Mouse (Mus musculus): ENCODE measurements around the gene Zcchc13.
A peak's percentile ranks its signal among the peaks of the same experiment; 100 is the strongest.

Zcchc13 gene

DNA sequence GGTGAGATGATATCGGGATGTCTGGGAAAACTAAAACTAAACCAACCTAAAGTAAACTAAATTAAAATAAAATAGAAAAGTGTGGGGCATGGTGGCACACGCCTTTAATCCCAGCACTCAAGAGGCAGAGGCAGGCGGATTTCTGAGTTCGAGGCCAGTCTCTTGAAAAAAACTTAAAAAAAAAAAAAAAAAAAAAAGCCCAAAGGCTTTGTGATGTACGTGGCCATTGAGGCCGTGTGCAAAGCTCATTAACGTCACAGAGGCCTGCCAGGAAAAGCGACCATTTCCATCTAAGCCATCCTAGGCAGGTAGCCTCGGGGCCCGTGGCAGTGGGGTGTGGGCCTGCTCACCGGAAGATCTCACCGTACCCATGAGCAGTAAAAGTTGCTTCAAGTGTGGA lies at the start of gene Zcchc13:
Gene Zcchc13 (plus strand): TSS at position 284 of the 400 bp plus-strand sequence.
- no peak for DNase-seq (ENCODE audit: low read depth, low spot score)

DNA sequence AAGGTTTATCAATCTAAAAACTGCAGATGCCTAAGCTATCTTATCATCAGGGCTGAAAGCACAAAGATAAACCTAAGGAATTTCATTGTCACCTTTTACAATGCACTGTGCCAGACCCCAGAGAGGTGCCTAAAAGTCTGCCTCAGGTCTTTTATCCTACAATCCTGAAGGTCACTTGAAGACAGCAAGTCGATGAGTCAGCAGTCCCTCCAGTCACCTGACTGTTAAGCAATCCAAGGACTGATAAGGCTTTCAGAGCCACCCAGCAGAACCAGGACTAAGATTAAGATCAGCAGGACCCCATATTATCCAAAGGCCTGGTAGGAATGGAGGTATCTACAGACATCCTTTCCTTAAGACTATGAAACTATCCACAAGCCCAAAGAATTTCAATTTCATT lies 46.1 kb upstream of the Zcchc13 start:
- no peak for DNase-seq (ENCODE audit: low read depth, low spot score)

DNA sequence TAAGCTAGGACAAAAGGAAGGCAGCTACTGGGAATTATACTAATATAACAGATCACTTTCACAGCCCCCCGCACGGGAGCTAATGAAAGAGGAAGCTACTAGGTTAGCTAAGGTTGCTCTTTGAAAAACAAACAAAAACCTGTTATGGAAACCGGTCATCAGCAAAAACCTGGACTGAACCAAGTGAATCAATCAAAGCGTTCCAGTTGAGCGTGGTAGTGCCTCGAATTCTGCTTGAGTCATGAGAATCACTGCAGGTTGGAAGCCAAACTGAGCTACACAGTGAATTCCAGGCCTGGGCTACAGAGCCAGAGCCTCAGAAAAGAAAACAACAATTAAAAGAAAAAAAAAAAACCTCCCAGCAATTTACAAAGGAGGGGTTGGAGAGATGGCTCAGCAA lies 38.3 kb upstream of the Zcchc13 start:
- no peak for DNase-seq (ENCODE audit: low read depth, low spot score)

DNA sequence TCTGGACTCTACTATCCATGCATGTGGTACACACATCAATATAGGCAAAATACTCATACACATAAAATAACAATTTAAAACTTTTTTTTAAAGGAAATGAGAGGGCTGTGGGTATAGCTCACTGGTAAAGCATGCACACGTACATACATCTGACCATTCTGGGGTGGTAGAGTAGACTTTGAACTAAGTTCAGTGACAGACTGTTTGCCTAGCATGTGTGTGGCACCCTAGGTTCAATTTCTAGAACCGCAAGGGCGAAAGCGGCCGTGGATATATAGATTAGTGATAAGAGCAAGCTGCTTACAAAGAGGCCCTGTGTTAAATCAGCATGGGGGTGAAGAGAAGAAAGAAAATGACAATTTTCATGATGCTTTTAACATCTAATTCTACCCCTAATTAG lies 27.8 kb upstream of the Zcchc13 start:
- DNase-seq (ENCODE audit: low read depth, low spot score) = no peak

DNA sequence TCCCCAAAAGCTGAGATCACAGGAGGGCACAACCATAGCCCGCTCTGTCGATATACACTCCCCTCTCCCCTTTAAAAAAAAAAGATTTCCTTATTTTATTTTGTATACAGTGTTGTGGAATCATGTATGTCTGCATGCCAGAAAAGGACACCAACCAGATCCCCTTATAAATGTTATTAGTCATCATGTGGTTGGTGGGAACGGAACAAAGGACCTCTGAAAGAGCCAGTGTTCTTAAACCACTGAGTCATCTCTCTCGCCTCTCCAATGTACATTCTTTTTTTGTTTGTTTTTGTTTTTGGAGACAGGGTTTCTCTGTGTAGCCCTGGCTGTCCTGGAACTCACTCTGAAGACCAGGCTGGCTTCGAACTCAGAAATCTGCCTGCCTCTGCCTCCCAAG lies 26.2 kb upstream of the Zcchc13 start:
- DNase-seq (ENCODE audit: low read depth, low spot score) = no peak

DNA sequence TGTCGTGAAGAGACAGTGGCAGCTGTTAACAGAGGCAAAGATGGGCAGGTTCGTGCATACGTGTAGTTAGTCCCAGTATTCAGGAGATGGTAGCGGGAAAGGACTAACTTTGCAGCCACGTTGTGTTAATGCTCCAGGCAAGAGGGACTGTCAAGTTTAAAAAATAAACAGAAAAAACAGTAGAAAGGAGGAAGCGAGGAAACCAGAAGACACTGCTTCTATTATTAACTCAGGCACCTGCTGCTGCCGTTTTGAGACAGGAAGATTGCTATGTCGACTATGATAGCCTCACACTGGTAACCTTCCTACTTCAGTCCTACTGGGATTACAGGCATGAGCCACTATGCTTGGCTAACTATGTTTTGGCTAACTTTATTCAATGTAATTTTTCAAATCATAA lies 24.9 kb upstream of the Zcchc13 start:
- DNase-seq (ENCODE audit: low read depth, low spot score) = no peak

DNA sequence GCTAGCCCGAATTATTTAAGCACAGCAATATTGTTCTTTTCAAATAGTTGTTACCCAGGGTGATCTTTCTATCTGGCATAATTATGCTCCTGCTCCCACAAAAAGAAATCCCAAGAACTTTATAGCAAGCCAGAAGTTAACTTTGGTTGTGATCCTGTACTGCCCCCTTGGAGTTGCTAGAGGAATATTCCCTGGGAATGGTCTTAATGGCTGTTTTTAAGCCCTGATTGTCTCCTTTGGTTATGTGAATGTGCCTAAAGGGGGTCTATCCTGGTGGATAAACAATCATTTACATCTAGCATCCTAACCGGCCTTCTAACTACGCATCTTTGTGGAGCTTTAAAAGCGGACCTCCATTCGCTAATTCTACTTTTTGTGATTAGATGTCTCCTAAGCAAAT lies 20.0 kb upstream of the Zcchc13 start:
- no peak for DNase-seq (ENCODE audit: low read depth, low spot score)

DNA sequence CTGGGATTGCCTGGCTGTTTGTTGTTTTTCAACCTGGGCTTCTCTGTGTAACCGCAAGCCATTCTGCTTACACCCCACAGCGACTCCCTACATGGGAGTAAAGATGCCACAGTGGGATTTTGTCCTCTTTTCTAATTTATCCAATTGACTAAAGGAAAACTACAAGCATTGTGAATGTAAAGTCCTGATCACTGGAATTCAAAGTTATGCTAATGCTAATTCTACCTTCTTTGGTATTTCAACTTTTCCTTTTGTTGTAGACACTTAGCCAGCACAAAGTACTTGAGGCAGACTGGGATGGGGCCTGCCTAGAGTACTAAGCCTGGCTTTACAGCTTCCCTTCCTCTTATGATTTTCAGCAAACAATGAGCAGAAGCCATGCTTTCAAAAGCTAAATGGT lies 18.9 kb upstream of the Zcchc13 start:
- DNase-seq (ENCODE audit: low read depth, low spot score) = no peak

DNA sequence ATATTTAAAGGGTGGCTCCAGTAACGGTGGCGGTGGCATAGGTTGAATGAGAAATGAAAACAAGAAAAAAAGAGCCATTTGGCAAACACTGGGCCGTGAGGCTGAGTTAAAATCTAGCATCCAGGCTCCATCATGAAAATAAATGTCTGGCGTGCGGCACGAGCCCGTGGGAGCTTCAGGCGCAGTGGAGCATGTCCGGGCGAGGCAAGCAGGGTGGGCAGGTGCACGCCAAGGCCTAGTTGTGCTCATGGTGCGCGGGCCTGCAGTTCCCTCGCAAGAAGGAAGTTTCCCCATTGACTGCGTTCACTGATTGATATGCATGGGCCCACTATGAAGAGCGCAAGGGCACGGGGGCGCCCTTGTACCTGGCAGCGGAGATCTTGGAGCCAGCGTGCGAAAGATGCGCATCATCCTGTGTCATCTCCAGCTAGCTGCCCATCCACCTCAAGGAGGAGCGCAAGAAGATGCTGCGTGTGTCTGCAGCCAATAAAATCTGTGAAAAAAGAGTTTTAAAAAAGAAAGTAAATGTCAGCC lies 15.6 kb upstream of the Zcchc13 start:
- DNase-seq (ENCODE audit: low read depth, low spot score) = no peak

DNA sequence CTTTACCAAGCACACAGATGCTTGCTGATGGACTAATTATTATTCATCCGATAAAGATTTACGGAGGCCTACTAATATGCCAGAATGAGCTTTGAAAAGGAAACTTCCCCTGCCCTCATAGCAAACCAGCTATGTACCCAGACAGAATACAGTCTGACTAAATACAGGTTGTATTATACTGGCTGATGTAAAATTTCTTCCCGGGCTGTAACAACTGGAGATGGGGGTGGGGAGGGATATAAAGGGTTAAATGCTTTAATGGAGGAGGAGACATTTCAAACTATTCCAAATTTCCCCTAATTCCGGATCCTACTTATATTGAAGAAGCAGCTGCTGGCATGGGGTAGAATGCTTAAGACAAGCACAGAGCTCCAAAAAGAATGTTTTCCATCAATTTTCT lies 14.9 kb upstream of the Zcchc13 start:
- DNase-seq (ENCODE audit: low read depth, low spot score) = no peak

DNA sequence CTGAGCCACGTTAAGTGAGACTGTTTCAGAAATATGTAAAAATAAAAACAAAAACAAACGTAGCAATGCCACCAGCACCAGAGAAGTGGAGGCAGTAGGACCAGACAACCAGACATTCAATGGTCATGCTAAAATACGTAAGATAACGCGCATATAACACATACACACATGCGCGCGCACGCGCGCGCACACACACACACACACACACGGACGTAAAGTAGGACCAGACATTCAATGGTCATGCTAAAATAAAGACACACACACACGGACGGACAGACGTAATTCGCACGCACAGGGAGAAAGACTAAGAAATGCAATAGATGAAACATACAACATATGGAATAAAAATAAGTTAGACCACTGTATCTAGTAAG lies 14.2 kb upstream of the Zcchc13 start:
- DNase-seq (ENCODE audit: low read depth, low spot score) = peak; percentile 63

DNA sequence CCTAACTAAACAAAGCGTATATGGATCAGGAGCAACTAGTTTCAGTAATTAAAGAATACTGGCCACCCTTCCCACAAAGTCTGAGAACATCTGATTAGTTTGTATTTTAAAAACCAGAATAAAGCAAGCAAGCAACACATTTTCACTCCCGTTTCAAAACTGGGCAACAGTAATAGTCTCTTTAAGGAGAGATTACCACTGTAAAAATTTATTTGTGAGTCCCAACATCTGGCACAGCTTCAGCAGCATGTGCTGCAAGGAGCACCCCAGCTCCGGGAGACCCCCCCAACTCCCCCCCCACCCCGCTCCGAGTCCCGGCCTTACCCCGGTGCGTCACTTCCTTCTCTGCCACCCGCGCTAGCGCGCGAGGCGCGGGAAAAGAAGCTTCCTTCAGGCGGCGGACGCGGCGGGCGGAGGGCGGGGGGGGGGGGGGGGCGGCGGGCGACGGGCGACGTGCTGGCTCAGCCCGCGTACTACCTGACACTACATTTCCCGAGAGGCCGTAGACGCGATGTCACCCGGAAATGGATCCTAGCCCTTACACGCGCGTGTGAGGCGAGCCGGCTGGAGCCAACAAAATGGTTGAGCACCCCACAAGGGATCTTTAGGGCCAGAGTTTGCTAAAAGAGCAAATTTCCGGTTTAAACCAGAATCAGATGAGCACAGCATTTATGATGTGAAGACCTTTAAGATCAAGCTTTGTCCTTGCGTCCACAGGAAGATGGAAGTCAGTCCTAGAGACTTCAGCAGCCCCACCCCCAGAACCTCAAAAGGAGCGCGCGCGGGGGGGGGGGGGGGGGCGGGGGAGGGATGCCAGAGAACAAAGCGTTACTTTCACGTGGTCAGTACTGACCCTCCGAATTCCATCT lies 13.6 kb upstream of the Zcchc13 start:
- peak; percentile 88 for DNase-seq (ENCODE audit: low read depth, low spot score)

DNA sequence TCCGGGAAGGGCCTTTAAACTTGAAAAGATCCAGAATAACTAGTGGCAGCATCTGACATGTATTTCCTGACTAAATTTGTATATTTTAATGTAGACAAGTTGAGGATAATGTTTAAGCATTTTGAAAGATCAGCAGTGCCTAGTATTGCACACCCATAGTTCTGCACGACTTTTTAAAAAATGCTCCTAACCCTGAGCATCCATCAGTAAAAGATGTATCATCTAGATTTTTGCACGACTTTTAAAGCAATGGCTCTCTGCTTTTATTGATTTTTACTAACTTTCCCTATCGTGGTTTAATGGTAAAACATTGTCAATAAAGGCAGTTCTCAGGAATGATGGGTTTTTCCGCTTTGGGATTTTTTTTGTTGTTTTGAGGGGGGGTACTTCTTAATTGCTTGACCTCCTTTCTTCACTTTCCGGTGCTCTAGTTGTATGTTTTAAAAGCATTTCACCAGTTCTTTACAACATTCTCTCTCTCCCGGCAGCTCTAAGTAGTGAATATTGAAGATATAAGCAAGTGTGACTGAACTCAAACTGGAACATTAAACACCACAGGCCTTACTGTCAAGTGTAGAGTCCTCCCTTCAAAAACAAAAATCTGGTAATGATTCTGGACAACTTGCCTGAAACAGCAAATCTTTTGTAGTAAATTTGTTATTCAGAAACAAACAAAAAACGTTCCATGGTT lies 12.8 kb upstream of the Zcchc13 start:
- no peak for DNase-seq (ENCODE audit: low read depth, low spot score)

DNA sequence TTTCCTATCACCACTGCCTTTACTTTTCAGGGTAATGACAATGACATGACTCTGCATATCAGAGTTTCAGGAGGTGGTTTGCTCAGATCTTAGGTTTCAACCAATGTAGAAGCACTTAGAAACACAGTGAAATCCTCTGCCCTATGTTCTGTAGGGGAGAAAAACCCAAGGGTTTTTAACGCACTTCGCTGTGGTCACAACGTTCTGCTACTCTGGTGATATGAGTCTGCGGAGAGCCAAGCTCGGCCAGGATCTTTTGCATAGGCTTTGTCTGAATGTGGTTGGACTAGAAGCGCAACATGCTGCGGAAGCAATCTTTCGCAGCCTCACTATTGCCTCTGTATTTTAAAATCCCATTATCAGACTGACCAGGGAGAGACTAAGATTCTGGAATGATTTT lies 8.6 kb upstream of the Zcchc13 start:
- no peak for DNase-seq (ENCODE audit: low read depth, low spot score)

DNA sequence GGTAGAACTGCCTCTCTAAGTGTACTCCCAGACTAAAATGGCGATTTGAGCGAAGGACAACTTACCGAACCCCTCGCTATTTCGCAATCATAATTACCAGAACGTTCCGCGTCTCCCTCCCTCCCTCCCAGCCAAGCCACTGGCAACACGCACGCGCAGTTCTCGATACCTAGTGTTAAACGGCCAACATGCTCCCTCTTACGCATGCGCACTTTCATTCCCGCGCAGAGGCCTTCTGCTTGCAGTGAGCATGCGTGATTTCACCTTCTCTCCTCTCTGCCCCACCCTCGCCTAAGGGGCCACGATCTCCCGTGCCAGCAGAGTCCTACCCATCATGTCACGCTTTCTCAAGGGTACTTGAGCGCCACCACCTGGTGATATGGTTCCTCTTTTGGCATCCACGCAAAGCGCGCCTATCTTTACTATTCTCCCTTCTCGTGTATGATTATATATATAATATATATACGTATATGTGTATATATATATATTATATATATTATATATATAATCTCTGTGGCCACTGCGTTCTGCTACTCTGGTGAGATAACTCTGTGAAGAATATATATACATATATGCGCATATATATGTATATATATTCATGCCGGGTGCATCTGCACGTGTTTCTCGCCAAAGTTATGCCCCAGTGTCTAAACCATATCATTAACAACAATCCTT lies 8.0 kb upstream of the Zcchc13 start:
- peak; percentile 98 for DNase-seq (ENCODE audit: low read depth, low spot score)

DNA sequence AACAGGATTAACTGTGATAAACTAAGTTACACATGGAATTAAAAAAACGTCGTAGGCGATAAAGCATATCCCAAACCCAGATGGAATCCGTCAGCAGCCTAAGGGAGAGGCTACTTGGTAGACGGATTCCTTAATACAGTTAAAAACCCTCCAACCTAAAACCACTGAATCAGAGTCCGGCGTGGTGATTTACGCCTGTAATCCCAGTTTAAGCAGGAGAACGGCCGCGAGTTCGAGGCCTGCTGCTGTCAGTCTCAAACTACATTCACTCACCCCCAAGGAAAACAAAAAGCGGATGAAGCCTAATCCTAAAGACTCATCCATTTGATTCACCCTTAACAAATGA lies 7.5 kb upstream of the Zcchc13 start:
- peak; percentile 26 for DNase-seq (ENCODE audit: low read depth, low spot score)

DNA sequence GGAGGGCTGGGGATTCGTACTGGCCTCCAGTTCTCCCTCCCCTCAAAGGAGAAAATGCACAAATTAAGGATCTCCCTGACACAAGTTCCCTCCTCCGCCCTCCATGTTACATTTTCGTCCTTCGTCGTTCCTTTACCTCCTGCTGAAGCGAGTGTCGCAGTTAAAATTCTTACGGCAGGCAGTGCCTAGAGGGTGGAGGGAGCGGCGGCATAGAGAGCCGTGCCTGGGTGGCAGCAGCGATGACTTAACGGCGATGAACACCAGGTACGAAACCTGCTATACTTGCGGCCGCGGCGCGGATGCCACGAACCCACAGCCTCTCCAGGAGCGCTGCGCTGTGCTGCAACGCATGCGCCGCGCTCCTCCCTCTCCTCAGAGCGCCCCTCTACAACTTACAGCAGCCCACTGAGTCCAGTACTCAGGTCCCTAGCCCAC lies 7.0 kb upstream of the Zcchc13 start:
- peak; percentile 30 for DNase-seq (ENCODE audit: low read depth, low spot score)

DNA sequence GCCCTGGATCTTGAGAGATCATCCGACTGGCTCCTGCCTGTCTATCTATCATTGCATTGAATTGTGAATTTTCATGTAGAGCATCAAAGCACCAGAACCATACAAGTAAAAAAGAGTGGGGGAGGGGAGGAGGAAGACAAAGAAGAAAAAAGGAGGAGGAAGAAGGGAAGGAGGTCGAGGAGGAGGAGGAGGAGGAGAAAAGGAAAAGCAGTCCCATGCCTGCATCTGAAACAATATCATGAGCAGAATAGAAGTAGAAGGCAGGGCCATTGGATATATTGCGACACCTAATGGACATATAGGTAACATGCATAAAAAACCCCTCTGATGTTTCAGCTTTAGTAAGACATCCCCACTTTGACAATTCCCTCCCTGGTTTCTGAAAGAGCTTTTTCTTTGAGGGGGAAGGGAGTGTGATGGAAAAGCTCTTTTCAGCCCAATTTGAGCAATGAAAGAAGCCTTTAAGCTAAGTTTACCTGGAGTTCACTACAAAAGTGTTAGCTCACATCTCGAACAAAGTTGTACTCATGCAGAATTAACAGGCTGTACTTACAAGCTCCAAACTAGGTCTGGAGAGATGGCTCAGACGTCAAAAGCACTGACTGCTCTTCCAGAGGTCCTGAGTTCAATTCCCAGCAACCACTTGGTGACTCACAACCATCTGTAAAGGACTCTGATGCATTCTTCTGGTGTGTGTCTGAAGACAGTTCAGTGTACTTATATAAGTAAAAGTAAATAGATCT lies 5.8 kb upstream of the Zcchc13 start:
- DNase-seq (ENCODE audit: low read depth, low spot score) = peak; percentile 30

DNA sequence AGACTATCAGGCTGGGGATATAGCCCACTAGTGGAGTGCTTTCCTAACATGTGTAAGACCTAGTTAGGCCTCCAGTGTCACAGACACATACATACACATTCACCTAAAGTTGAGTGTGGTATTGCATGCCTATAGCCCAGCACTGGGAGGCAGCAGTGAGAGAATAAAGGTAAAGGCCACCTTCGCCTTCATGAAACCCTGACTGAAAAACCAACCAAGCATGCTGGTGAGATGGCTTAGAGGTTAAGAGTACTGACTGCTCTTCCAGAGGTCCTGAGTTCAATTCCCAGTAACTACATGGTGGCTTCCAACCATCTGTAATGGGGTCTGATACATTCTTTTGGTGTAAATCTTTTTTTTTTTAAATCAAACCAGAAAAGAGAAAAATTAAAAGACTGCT lies 1.5 kb upstream of the Zcchc13 start:
- DNase-seq (ENCODE audit: low read depth, low spot score) = no peak

DNA sequence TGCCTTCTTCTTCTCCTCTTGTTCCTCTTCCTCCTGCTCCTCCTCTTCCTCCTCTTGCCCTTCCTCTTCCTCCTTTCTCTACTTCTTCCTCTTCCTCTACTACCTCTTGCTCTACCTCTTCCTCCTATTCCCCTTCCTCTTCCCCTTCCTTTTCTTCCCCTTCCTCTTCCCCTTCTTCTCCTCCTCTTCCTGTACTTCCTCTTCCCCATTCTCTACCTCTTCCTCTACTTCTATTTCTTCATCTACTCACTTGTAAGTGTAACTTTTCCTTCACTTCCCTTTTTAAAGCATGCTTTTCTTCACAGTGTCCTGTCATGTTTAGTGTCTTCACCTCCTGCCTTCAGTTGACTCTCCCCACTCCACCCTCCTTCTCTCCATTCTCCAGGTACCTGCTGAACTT lies 3.5 kb downstream of the Zcchc13 start:
- no peak for DNase-seq (ENCODE audit: low read depth, low spot score)

DNA sequence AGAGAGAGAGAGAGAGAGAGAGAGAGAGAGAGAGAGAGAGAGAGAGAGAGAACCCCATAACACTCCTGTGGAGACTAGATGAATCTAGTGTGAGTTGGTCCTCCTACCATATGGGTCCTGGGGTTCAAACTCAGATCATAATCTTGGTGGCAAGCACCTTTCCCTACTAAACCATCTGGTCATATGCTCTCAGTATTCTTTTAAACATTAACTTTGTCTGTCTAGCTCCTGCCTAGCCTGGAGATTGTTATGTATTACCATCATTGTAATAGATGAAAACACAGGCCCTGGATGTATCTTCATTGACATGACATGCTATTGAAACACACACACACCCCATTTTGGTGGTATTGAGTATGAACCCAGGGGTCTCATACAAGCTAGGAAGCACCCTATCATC lies 5.6 kb downstream of the Zcchc13 start:
- no peak for DNase-seq (ENCODE audit: low read depth, low spot score)

DNA sequence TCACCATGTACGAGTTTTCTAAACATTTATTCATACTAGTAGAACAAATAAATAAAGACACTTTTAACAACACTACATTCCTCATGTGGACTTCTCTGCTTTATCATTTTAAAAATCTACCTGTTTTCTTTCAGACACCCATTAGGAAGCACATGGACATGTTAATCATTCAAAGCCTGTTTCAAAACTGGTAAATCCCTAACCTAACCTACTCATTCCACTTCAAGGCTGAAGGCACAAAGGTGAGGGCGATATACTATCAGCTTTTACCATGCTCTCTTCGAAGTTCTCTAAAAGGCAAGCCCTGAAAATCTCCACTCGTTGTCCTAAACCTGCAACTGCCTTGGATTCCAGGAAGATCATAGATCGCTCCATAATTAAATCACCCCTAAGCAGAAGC lies 8.2 kb downstream of the Zcchc13 start:
- no peak for DNase-seq (ENCODE audit: low read depth, low spot score)

All from mesoderm, embryonic 11.5 days (tissue).